Mouse (Mus musculus): ENCODE results near the gene Cdkal1. TPM values are rescaled to one million over a fixed set of nuclear protein-coding genes. Genes with fewer than 3 reads are reported as not detected.

The Cdkal1 gene
- total RNA-seq, 1 experiment: 20.8 TPM

GRCm38 (mm10) chr13:29615081-29615480 is 240.4 kb downstream of the Cdkal1 start:
- Histone ChIP-seq H3K9me3 (ENCODE audit: control insufficient read depth, insufficient read depth, low read depth, low read length) (no peaks in the 10 kb centered on the region), H3K9ac (ENCODE audit: insufficient read depth, low read depth, low read length, poor library complexity, severe bottlenecking) (no peak overlapping the region), H3K4me1 (ENCODE audit: control insufficient read depth in 2 of 2, insufficient read depth in 2 of 2, low read length in 2 of 2, poor library complexity in 1 of 2) (peaks cover 3 to 4% of the 10 kb centered on the region in 2 experiments; a peak in 3 of 4 replicates), H3K4me3 (ENCODE audit: insufficient read depth in 1 of 2, low read depth in 1 of 2, low read length in 2 of 2, poor library complexity in 1 of 2, severe bottlenecking in 1 of 2) (no peak overlapping the region), H3K36me3 (ENCODE audit: control insufficient read depth, insufficient read depth, low read length, poor library complexity, severe bottlenecking) (no peaks in the 10 kb centered on the region), H3K27ac (ENCODE audit: insufficient read depth, low read depth, low read length, poor library complexity, severe bottlenecking) (no peak overlapping the region)
- in situ Hi-C loops (cut with MboI; ENCODE audit: low sequenced_read_pairs in 2 of 2, unreplicated experiment in 2 of 2): no loop called here
- no peak for TF ChIP-seq HCFC1 (IDR thresholded peaks at IDR 0.05; ENCODE audit: borderline replicate concordance, insufficient read depth, low read length)
- TF ChIP-seq CHD2 (IDR thresholded peaks at IDR 0.05; ENCODE audit: low read depth, low read length): no peak
- no peak for TF ChIP-seq ZNF384 (IDR thresholded peaks at IDR 0.05; ENCODE audit: low read depth, low read length)
- no peak for TF ChIP-seq ZC3H11A (IDR thresholded peaks at IDR 0.05; ENCODE audit: borderline replicate concordance, low read depth, low read length)
- no peak for DNase-seq (ENCODE audit: low read depth, low spot score)

GRCm38 (mm10) chr13:29610051-29610931 is 245.2 kb downstream of the Cdkal1 start:
- TF ChIP-seq MAFK (IDR thresholded peaks at IDR 0.05; ENCODE audit: insufficient read depth, low read depth, low read length) (peak; percentile 87), ZNF384 (IDR thresholded peaks at IDR 0.05; ENCODE audit: low read depth, low read length) (no peak)
- Histone ChIP-seq H3K4me1 (ENCODE audit: control insufficient read depth in 2 of 2, insufficient read depth in 2 of 2, low read length in 2 of 2, poor library complexity in 1 of 2) (peaks cover 0 to 4% of the 10 kb centered on the region in 2 experiments; a peak in 1 of 4 replicates), H3K9me3 (ENCODE audit: control insufficient read depth, insufficient read depth, low read depth, low read length) (no peaks in the 10 kb centered on the region), H3K36me3 (ENCODE audit: control insufficient read depth, insufficient read depth, low read length, poor library complexity, severe bottlenecking) (no peaks in the 10 kb centered on the region), H3K4me3 (ENCODE audit: insufficient read depth in 1 of 2, low read depth in 1 of 2, low read length in 2 of 2, poor library complexity in 1 of 2, severe bottlenecking in 1 of 2) (no peak overlapping the region), H3K27ac (ENCODE audit: insufficient read depth, low read depth, low read length, poor library complexity, severe bottlenecking) (no peak overlapping the region), H3K9ac (ENCODE audit: insufficient read depth, low read depth, low read length, poor library complexity, severe bottlenecking) (no peak overlapping the region)
- no peak for DNase-seq (ENCODE audit: low read depth, low spot score)
- in situ Hi-C loops (cut with MboI; ENCODE audit: low sequenced_read_pairs in 2 of 2, unreplicated experiment in 2 of 2): no loop called here

- in situ Hi-C loops (cut with MboI; ENCODE audit: low sequenced_read_pairs in 2 of 2, unreplicated experiment in 2 of 2): no loop called here
- DNase-seq (ENCODE audit: low read depth, low spot score): no peak
- Histone ChIP-seq H3K27ac (ENCODE audit: insufficient read depth, low read depth, low read length, poor library complexity, severe bottlenecking) (no peak overlapping the region), H3K36me3 (ENCODE audit: control insufficient read depth, insufficient read depth, low read length, poor library complexity, severe bottlenecking) (no peaks in the 10 kb centered on the region), H3K4me1 (ENCODE audit: control insufficient read depth in 2 of 2, insufficient read depth in 2 of 2, low read length in 2 of 2, poor library complexity in 1 of 2) (peaks cover 0 to 4% of the 10 kb centered on the region in 2 experiments; a peak in 1 of 4 replicates), H3K4me3 (ENCODE audit: insufficient read depth in 1 of 2, low read depth in 1 of 2, low read length in 2 of 2, poor library complexity in 1 of 2, severe bottlenecking in 1 of 2) (no peak overlapping the region), H3K9me3 (ENCODE audit: control insufficient read depth, insufficient read depth, low read depth, low read length) (no peaks in the 10 kb centered on the region), H3K9ac (ENCODE audit: insufficient read depth, low read depth, low read length, poor library complexity, severe bottlenecking) (no peak overlapping the region)
- no peak for TF ChIP-seq ZNF384 (IDR thresholded peaks at IDR 0.05; ENCODE audit: low read depth, low read length)
These were observed 246.0 kb downstream of the Cdkal1 start for GRCm38 (mm10) chr13:29609441-29609840.

- TF ChIP-seq MAFK (IDR thresholded peaks at IDR 0.05; ENCODE audit: insufficient read depth, low read depth, low read length): no peak
- TF ChIP-seq CHD2 (IDR thresholded peaks at IDR 0.05; ENCODE audit: low read depth, low read length): no peak
- TF ChIP-seq HCFC1 (IDR thresholded peaks at IDR 0.05; ENCODE audit: borderline replicate concordance, insufficient read depth, low read length): no peak
- peak; percentile 23; the same call in 1 of the 2 replicates for TF ChIP-seq ZC3H11A (IDR thresholded peaks at IDR 0.05; ENCODE audit: borderline replicate concordance, low read depth, low read length)
- no peak for TF ChIP-seq ZNF384 (IDR thresholded peaks at IDR 0.05; ENCODE audit: low read depth, low read length)
- H3K36me3 ChIP-seq (ENCODE audit: control insufficient read depth, insufficient read depth, low read length, poor library complexity, severe bottlenecking): no peaks in the 10 kb centered on the region
- no peak overlapping the region for H3K9ac ChIP-seq (ENCODE audit: insufficient read depth, low read depth, low read length, poor library complexity, severe bottlenecking)
- no peak for DNase-seq (ENCODE audit: low read depth, low spot score)
- H3K27ac ChIP-seq (ENCODE audit: insufficient read depth, low read depth, low read length, poor library complexity, severe bottlenecking): no peak overlapping the region
- H3K9me3 ChIP-seq (ENCODE audit: control insufficient read depth, insufficient read depth, low read depth, low read length): no peaks in the 10 kb centered on the region
- H3K4me3 ChIP-seq (ENCODE audit: insufficient read depth in 1 of 2, low read depth in 1 of 2, low read length in 2 of 2, poor library complexity in 1 of 2, severe bottlenecking in 1 of 2): no peak overlapping the region
- in situ Hi-C loops (cut with MboI; ENCODE audit: low sequenced_read_pairs in 2 of 2, unreplicated experiment in 2 of 2): no loop called here
- H3K4me1 ChIP-seq (ENCODE audit: control insufficient read depth in 2 of 2, insufficient read depth in 2 of 2, low read length in 2 of 2, poor library complexity in 1 of 2): no peaks in the 10 kb centered on the region
These were observed 251.2 kb downstream of the Cdkal1 start for GRCm38 (mm10) chr13:29604241-29604640.

GRCm38 (mm10) chr13:29603597-29603996 is 251.9 kb downstream of the Cdkal1 start:
- H3K27ac ChIP-seq (ENCODE audit: insufficient read depth, low read depth, low read length, poor library complexity, severe bottlenecking): no peak overlapping the region
- in situ Hi-C loops (cut with MboI; ENCODE audit: low sequenced_read_pairs in 2 of 2, unreplicated experiment in 2 of 2): no loop called here
- no peaks in the 10 kb centered on the region for H3K9me3 ChIP-seq (ENCODE audit: control insufficient read depth, insufficient read depth, low read depth, low read length)
- H3K4me1 ChIP-seq (ENCODE audit: control insufficient read depth in 2 of 2, insufficient read depth in 2 of 2, low read length in 2 of 2, poor library complexity in 1 of 2): no peaks in the 10 kb centered on the region
- TF ChIP-seq HCFC1 (IDR thresholded peaks at IDR 0.05; ENCODE audit: borderline replicate concordance, insufficient read depth, low read length) (no peak), CHD2 (IDR thresholded peaks at IDR 0.05; ENCODE audit: low read depth, low read length) (no peak), ZC3H11A (IDR thresholded peaks at IDR 0.05; ENCODE audit: borderline replicate concordance, low read depth, low read length) (no peak), MAFK (IDR thresholded peaks at IDR 0.05; ENCODE audit: insufficient read depth, low read depth, low read length) (no peak), ZNF384 (IDR thresholded peaks at IDR 0.05; ENCODE audit: low read depth, low read length) (no peak)
- H3K9ac ChIP-seq (ENCODE audit: insufficient read depth, low read depth, low read length, poor library complexity, severe bottlenecking): no peak overlapping the region
- no peak for DNase-seq (ENCODE audit: low read depth, low spot score)
- H3K4me3 ChIP-seq (ENCODE audit: insufficient read depth in 1 of 2, low read depth in 1 of 2, low read length in 2 of 2, poor library complexity in 1 of 2, severe bottlenecking in 1 of 2): no peak overlapping the region
- no peaks in the 10 kb centered on the region for H3K36me3 ChIP-seq (ENCODE audit: control insufficient read depth, insufficient read depth, low read length, poor library complexity, severe bottlenecking)

Data from ES-E14 (cell line).